Mouse (Mus musculus) heart, embryonic 10.5 days (tissue): Measurements from ENCODE around the gene Car1. TPM values are rescaled to one million over a fixed set of nuclear protein-coding genes. Genes with fewer than 3 reads are reported as not detected.
"Not testable (repeated sequence)": the region's sequence is repeated elsewhere in the genome, so short reads cannot be mapped to it uniquely, and the experiment has no call there.

Source experiments
- DNase-seq: peaks from one replicate; pipeline ENCODE4 v3.0.0-alpha.2; 2017; ENCODE audit warnings: low spot score
- H3K27ac ChIP-seq: fragments of 300-500 bp; sonication (generic); 2 replicates; pipeline ENCODE4 v1.5.1; 2016; ENCODE audit warnings: mild to moderate bottlenecking
- H3K27me3 ChIP-seq: fragments of 300-500 bp; sonication (generic); 2 replicates; pipeline ENCODE4 v1.6.1; 2016; ENCODE audit warnings: mild to moderate bottlenecking; ENCODE audit not compliant: poor library complexity, insufficient read depth, severe bottlenecking
- H3K36me3 ChIP-seq: fragments of 300-500 bp; sonication (generic); 2 replicates; pipeline ENCODE4 v1.6.1; 2016; ENCODE audit warnings: mild to moderate bottlenecking, moderate library complexity
- H3K4me1 ChIP-seq: fragments of 300-500 bp; sonication (generic); 2 replicates; pipeline ENCODE4 v1.6.1; 2016; ENCODE audit warnings: mild to moderate bottlenecking
- H3K4me3 ChIP-seq: fragments of 300-500 bp; sonication (generic); 2 replicates; pipeline ENCODE4 v1.5.1; 2016; ENCODE audit warnings: mild to moderate bottlenecking, moderate library complexity
- H3K9me3 ChIP-seq: fragments of 300-500 bp; sonication (generic); 2 replicates; pipeline ENCODE4 v1.6.1; 2016; ENCODE audit warnings: mild to moderate bottlenecking, moderate library complexity
- whole genome bisulfite sequencing: fragments of 180-500 bp; shearing (Covaris S2); methylation state at CpG from one replicate; pipeline ENCODE4 v1.1.7; 2016; 5-methylcytosine and 5-hydroxymethylcytosine counted together
- polyA plus RNA-seq: library from polyadenylated mRNA; unstranded; fragments of >200 nt; fragmentation: Nextera tagmentation; extraction: Ambion mirVana; gene quantifications from 2 replicates; pipeline ENCODE4 v1.2.1, GENCODE M21; 2016

Gene Car1
- polyA plus RNA-seq, 1 experiment from 2014 or later: 1.8 TPM

GRCm38 (mm10) chr3:14805962-14806361, 2.2 kb downstream of the Car1 start:
- 89% methylated on average over 3 of the region's 3 CpGs for WGBS
- no peaks in the 10 kb centered on the region for H3K27me3 ChIP-seq
- no peak overlapping the region for H3K27ac ChIP-seq
- no peak for DNase-seq
- H3K9me3 ChIP-seq: no peaks in the 10 kb centered on the region
- H3K36me3 ChIP-seq: no peaks in the 10 kb centered on the region
- H3K4me1 ChIP-seq: no peaks in the 10 kb centered on the region
- H3K4me3 ChIP-seq: no peak overlapping the region

- no peak for DNase-seq
- Histone ChIP-seq H3K27ac (no peak overlapping the region), H3K4me3 (no peak overlapping the region), H3K27me3 (no peaks in the 10 kb centered on the region), H3K9me3 (no peaks in the 10 kb centered on the region), H3K36me3 (no peaks in the 10 kb centered on the region), H3K4me1 (no peaks in the 10 kb centered on the region)
- WGBS: 87% methylated on average over 6 of the region's 6 CpGs
Observed at GRCm38 (mm10) chr3:14804906-14805305, 3.3 kb downstream of the Car1 start.

- Histone ChIP-seq H3K36me3 (no peaks in the 10 kb centered on the region), H3K27ac (no peak overlapping the region), H3K27me3 (no peaks in the 10 kb centered on the region), H3K9me3 (no peaks in the 10 kb centered on the region), H3K4me3 (no peak overlapping the region), H3K4me1 (no peaks in the 10 kb centered on the region)
- no peak for DNase-seq
- WGBS: 71% methylated on average over 3 of the region's 3 CpGs
Observed at GRCm38 (mm10) chr3:14797069-14797468, 11.1 kb downstream of the Car1 start.

GRCm38 (mm10) chr3:14795292-14796020, 12.7 kb downstream of the Car1 start:
- H3K4me3 ChIP-seq: no peak overlapping the region
- no peaks in the 10 kb centered on the region for H3K4me1 ChIP-seq
- 74% methylated on average over 4 of the region's 4 CpGs for WGBS
- DNase-seq: no peak
- no peaks in the 10 kb centered on the region for H3K9me3 ChIP-seq
- H3K27me3 ChIP-seq: no peaks in the 10 kb centered on the region
- no peak overlapping the region for H3K27ac ChIP-seq
- no peaks in the 10 kb centered on the region for H3K36me3 ChIP-seq

- H3K36me3 ChIP-seq: no peaks in the 10 kb centered on the region
- no peaks in the 10 kb centered on the region for H3K4me1 ChIP-seq
- H3K27ac ChIP-seq: no peak overlapping the region
- DNase-seq: no peak
- no peak overlapping the region for H3K4me3 ChIP-seq
- H3K9me3 ChIP-seq: no peaks in the 10 kb centered on the region
- H3K27me3 ChIP-seq: no peaks in the 10 kb centered on the region
Observed at GRCm38 (mm10) chr3:14792032-14792431, 16.1 kb downstream of the Car1 start.

GRCm38 (mm10) chr3:14787607-14788006, 20.6 kb downstream of the Car1 start:
- Histone ChIP-seq H3K27ac (no peak overlapping the region), H3K4me3 (no peak overlapping the region), H3K4me1 (no peaks in the 10 kb centered on the region), H3K9me3 (no peaks in the 10 kb centered on the region), H3K27me3 (no peaks in the 10 kb centered on the region), H3K36me3 (no peaks in the 10 kb centered on the region)
- WGBS: 72% methylated on average over 1 of the region's 1 CpGs
- DNase-seq: no peak

- 44% methylated on average over 1 of the region's 1 CpGs for WGBS
- Histone ChIP-seq H3K27me3 (no peaks in the 10 kb centered on the region), H3K9me3 (no peaks in the 10 kb centered on the region), H3K4me3 (no peak overlapping the region), H3K4me1 (no peaks in the 10 kb centered on the region), H3K27ac (no peak overlapping the region), H3K36me3 (no peaks in the 10 kb centered on the region)
- DNase-seq: no peak
Observed at GRCm38 (mm10) chr3:14787136-14787535, 21.0 kb downstream of the Car1 start.

GRCm38 (mm10) chr3:14786551-14787079, 21.6 kb downstream of the Car1 start:
- 74% methylated on average over 2 of the region's 2 CpGs for WGBS
- no peak for DNase-seq
- no peak overlapping the region for H3K27ac ChIP-seq
- no peaks in the 10 kb centered on the region for H3K4me1 ChIP-seq
- H3K9me3 ChIP-seq: no peaks in the 10 kb centered on the region
- H3K36me3 ChIP-seq: no peaks in the 10 kb centered on the region
- H3K4me3 ChIP-seq: no peak overlapping the region
- no peaks in the 10 kb centered on the region for H3K27me3 ChIP-seq

GRCm38 (mm10) chr3:14785353-14785752, 22.8 kb downstream of the Car1 start:
- H3K4me1 ChIP-seq: no peaks in the 10 kb centered on the region
- no peaks in the 10 kb centered on the region for H3K9me3 ChIP-seq
- H3K27me3 ChIP-seq: no peaks in the 10 kb centered on the region
- H3K27ac ChIP-seq: no peak overlapping the region
- no peak overlapping the region for H3K4me3 ChIP-seq
- DNase-seq: no peak
- 86% methylated on average over 2 of the region's 2 CpGs for WGBS
- H3K36me3 ChIP-seq: no peaks in the 10 kb centered on the region

- not testable (repeated sequence) for H3K4me1 ChIP-seq, H3K27me3 ChIP-seq, H3K27ac ChIP-seq, H3K36me3 ChIP-seq, H3K4me3 ChIP-seq, H3K9me3 ChIP-seq, DNase-seq
- WGBS: 75% methylated on average over 5 of the region's 5 CpGs
Observed at GRCm38 (mm10) chr3:14783198-14783597, 25.0 kb downstream of the Car1 start.

- H3K9me3 ChIP-seq: not testable (repeated sequence)
- 77% methylated on average over 3 of the region's 3 CpGs for WGBS
Observed at GRCm38 (mm10) chr3:14782365-14782764, 25.8 kb downstream of the Car1 start.

GRCm38 (mm10) chr3:14780212-14780611, 28.0 kb downstream of the Car1 start:
- H3K9me3 ChIP-seq: no peaks in the 10 kb centered on the region

More at GRCm38 (mm10) chr3:14782365-14782764, 25.8 kb downstream of the Car1 start:
- not testable (repeated sequence) for H3K36me3 ChIP-seq, DNase-seq, H3K4me1 ChIP-seq, H3K27me3 ChIP-seq, H3K27ac ChIP-seq, H3K4me3 ChIP-seq

GRCm38 (mm10) chr3:14776497-14777162, 31.5 kb downstream of the Car1 start:
- not testable (repeated sequence) for H3K27ac ChIP-seq, H3K9me3 ChIP-seq, H3K36me3 ChIP-seq, H3K4me1 ChIP-seq, H3K4me3 ChIP-seq, H3K27me3 ChIP-seq, DNase-seq
- 67% methylated on average over 3 of the region's 3 CpGs for WGBS

More at GRCm38 (mm10) chr3:14780212-14780611, 28.0 kb downstream of the Car1 start:
- Histone ChIP-seq H3K27ac (no peak overlapping the region), H3K36me3 (no peaks in the 10 kb centered on the region), H3K4me1 (no peaks in the 10 kb centered on the region), H3K27me3 (no peaks in the 10 kb centered on the region), H3K4me3 (no peak overlapping the region)
- WGBS: 77% methylated on average over 2 of the region's 2 CpGs
- no peak for DNase-seq
